Mouse (Mus musculus): Measurements from ENCODE around the gene Gpr68.

Gpr68 gene

DNA sequence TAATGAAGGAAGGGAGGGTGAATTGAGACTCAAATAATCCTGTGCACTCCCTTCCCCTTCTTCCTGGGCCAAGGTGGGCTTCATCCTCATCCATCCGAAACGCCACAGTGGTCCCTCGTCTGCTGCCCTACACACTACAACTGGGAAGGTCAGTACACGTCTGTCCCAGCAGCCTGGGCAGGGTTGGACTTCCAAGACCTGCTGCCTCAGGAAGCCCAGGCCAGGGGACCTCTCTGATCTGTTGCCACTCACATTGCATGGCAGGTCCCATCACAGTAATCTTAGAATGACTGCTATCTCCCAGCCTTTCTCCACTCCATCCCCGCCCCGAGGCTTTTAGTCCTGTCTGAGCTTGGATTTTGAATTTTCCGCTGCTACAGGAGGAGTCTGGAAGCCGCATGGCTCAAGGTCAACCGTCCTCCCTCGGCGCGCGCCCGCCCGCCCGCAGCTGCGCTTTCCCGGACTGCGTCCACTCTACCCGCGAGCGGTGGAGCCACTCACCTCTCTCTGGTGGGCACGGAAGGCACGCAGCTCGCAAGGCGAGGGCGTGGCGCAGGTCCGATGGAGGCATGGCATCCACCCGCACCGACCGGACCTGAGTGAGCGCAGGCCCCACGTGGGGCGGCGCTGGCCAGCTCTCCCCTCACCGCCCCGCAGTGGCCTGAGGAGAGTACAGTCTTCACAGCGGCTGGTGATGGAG lies at the start of gene Gpr68:
TSS of gene Gpr68 (minus strand) at position 601 of the 700 bp plus-strand sequence.
- DNase-seq (ENCODE audit: low read depth): no peak

DNA sequence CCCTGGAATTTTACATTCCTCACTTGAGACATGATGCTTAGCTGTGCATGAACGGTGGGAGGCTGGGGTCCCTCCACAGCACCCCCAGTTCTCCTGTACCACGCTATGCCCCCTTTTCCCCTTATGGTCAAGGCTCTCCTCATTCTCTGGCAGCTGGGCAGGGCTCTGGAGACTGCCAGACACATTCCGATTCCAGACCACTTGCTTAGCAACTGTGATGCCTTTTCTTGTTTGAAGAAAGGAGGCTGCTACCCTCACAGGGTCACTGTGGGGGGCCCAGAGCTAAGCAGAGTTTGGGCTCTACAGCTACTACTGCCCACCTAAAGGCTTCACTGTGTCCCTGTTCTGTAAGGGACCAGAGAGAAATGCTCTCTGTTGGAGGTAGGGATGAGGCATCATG lies 49.3 kb upstream of the Gpr68 start:
- no peak for DNase-seq (ENCODE audit: low read depth)

- DNase-seq (ENCODE audit: low read depth): no peak
These were observed 48.8 kb upstream of the Gpr68 start for GRCm38 (mm10) chr12:100956825-100957224.

- no peak for DNase-seq (ENCODE audit: low read depth)
These were observed 48.0 kb upstream of the Gpr68 start for GRCm38 (mm10) chr12:100956028-100956427.

- no peak for DNase-seq (ENCODE audit: low read depth)
These were observed 45.9 kb upstream of the Gpr68 start for GRCm38 (mm10) chr12:100953926-100954325.

DNA sequence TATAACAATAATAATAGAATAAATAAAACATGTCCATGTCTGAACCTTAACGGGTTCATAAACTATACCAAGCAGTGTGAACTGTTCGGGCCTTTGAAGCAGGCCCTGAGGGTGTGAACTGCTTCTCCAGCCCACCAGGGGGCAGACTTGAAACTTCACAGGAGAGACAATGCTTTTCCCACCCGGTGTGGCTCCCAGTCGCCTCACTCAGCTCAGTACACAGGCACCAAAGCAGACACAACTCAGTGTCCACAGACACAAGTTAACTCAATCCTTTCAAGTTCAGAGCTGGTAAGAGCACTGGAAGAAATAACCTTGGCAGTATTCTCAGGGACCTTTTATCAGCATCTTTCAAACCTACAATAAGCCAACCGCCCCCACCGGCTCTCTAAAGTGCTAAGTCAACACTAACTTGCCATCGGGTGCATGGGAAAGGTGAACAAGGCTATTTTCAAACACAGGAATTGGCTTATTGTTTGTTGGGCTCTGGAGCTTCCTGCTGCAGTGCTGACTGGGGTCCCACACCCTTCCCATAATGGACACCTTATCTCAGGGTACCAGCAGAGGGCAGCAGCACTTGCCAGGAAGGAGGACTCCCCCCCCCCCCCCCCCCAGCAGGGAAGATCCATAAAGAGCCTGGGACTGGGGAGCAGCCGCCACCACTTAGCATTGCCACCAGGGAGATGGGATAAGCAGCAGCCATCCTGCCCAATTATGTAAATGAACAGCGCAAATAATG lies 44.4 kb upstream of the Gpr68 start:
- DNase-seq (ENCODE audit: low read depth): no peak

DNA sequence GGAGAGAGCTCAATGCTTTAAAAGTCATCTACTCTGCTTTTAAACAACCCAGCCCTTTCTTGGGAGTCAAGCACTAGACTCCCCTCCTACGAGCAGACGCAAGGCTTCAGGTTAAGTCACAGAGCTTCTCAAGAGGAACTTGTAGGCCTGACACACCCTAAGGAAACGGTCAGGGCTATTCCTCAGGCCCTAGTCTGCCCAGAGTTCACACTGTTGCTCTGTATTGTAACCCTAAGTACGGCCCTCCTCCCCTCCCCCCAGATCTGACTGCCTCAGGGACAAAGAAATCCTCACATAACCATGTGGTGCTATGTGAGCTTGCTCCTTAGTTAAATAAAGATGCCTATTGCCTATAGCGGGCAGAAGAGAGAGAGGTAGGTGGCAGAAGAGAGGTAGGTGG lies 41.1 kb upstream of the Gpr68 start:
- no peak for DNase-seq (ENCODE audit: low read depth)

- no peak for DNase-seq (ENCODE audit: low read depth)
These were observed 40.0 kb upstream of the Gpr68 start for GRCm38 (mm10) chr12:100948021-100948420.

GRCm38 (mm10) chr12:100945948-100946347 lies 38.0 kb upstream of the Gpr68 start:
- no peak for DNase-seq (ENCODE audit: low read depth)

GRCm38 (mm10) chr12:100945501-100945900 lies 37.5 kb upstream of the Gpr68 start:
- DNase-seq (ENCODE audit: low read depth): no peak

DNA sequence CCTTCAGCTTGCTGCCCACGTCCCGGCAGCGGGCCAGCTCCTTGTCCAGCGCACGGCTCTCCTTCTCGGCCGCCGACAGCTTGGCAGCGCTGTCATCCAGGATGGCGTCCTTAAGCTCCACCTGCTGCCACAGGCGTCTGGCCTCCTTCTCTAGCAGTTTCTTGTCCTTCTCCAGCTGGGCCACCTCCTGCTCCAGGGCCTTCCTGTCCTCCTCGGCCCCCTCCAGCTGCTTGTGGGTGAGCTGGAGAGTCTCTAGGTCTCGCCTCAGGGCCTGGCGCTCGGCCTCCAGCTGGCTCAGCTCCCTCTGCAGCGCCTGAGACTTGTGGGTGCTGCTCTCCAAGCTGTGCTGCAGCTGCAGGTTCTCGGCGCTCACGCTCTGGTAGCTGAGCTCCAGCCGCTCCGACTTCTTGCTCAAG lies 36.9 kb upstream of the Gpr68 start:
- no peak for DNase-seq (ENCODE audit: low read depth)

- DNase-seq (ENCODE audit: low read depth): no peak
These were observed 35.1 kb upstream of the Gpr68 start for GRCm38 (mm10) chr12:100943146-100943545.

DNA sequence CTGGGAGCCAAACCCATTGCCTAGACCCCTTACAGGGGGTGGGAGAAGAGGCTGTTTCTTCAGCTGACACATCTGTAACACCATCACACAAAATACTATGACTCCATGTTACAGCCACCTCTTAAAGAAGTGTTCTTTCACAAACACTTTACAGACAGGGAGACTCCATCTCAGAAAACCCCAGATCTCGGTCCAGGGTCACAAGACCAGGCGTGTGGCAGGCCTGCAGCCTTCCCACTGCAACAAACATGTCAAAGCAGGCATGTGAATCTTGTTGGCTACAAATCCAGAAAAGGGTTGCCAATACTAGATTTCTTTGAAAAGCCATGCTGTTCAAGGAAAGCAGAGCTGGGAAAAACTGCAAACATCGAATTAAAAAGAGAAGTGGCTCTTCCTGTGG lies 33.4 kb upstream of the Gpr68 start:
- no peak for DNase-seq (ENCODE audit: low read depth)

DNA sequence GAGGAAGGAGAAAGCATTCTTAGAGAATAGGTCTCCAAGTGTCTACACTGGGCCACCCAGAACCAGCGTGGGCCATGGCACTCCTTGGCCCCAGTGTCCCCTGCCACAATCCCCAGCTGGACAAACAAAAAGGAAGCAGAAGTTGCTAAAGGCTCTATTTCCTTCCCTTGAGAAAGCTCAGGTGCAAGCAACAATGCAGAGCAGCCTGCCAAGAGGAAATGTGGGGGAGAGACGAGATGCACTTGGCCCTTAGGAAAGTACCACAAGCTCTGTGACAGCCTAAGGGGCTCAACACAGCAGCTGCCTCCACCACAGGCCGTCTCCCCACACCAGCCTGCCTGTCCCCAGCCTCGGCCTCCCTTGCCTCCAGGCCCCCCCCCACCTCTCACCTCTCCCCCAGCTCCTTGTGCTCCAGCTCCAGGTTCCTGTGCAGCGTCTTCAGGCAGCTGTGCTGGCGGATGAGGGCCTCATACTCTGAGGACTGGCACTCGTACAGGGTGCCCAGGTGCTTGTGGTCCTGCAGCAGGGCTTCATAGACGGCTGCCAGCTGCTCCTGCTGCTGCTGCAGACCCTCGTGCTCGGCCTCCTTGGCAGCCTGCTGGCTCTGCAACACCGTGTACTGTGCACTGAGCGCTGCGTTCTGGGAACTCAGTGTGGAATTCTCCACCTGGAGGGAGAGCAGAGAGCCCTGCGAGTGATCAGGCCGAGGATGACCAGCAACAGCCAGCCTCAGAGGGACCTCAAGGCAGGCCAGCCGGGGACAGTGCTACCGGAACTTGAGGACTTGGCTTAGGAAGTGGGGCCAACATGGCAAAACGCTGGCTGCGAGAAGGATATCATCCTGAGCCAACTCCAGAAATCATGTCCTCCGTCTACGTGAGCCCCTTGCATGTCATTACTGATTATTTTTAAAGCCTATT lies 29.7 kb upstream of the Gpr68 start:
- DNase-seq (ENCODE audit: low read depth): no peak

GRCm38 (mm10) chr12:100936737-100937136 lies 28.7 kb upstream of the Gpr68 start:
- DNase-seq (ENCODE audit: low read depth): no peak

- no peak for DNase-seq (ENCODE audit: low read depth)
These were observed 28.1 kb upstream of the Gpr68 start for GRCm38 (mm10) chr12:100936116-100936515.

DNA sequence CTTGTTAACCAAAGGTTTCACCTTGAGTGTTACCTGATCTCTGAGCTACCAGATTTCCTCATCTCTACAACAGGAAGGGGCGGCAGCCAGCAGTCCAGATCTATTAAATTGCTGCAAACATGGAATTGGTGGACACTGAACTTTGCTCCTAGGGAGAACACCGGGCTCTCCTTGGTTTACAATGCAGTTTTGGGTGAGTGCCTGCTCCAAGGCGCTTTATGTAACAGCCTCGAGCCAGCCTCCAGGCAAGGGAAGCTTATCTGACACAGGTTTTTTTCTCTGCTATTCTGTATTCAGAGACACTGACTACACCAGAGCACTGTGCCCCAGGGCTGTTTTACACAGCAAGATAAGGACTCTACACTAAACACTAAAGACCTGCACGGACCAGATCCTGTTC lies 26.8 kb upstream of the Gpr68 start:
- no peak for DNase-seq (ENCODE audit: low read depth)

- no peak for DNase-seq (ENCODE audit: low read depth)
These were observed 23.7 kb upstream of the Gpr68 start for GRCm38 (mm10) chr12:100931653-100932052.

- DNase-seq (ENCODE audit: low read depth): no peak
These were observed 20.3 kb upstream of the Gpr68 start for GRCm38 (mm10) chr12:100928286-100928685.

GRCm38 (mm10) chr12:100925644-100926619 lies 17.9 kb upstream of the Gpr68 start:
- peak; percentile 35 for DNase-seq (ENCODE audit: low read depth)

- no peak for DNase-seq (ENCODE audit: low read depth)
These were observed 16.8 kb upstream of the Gpr68 start for GRCm38 (mm10) chr12:100924646-100925339.

Measured in fibroblast of lung, adult 2 months (primary cell).